Mouse (Mus musculus) MEL (cell line): ENCODE measurements around the gene Cic.

Experiments
- CTCF ChIP-seq, 3 experiments: IDR thresholded peaks in 2 of 3; conservative IDR thresholded peaks in 1 of 3; 2 replicates each; pipeline ENCODE4 v1.5.1; 2011 to 2012; ENCODE audit warnings: low read length in 3 of 3, low read depth in 2 of 3, mild to moderate bottlenecking in 2 of 3, improper control_type of control experiment in 1 of 3, inconsistent platforms in 1 of 3, mixed read lengths in 1 of 3, moderate library complexity in 1 of 3; ENCODE audit not compliant: control insufficient read depth in 1 of 3, insufficient read depth in 1 of 3, poor library complexity in 1 of 3, severe bottlenecking in 1 of 3
- E2F4 ChIP-seq: IDR thresholded peaks from 2 replicates; pipeline ENCODE4 v1.6.1; 2011; ENCODE audit warnings: low read depth, low read length, improper control_type of control experiment, borderline replicate concordance
- GATA1 ChIP-seq: IDR thresholded peaks from 2 replicates; pipeline ENCODE4 v1.6.1; 2011; ENCODE audit warnings: low read depth, low read length, improper control_type of control experiment
- HCFC1 ChIP-seq: IDR thresholded peaks from 2 replicates; pipeline ENCODE4 v1.6.1; 2012; ENCODE audit warnings: low read depth, mild to moderate bottlenecking, inconsistent platforms, low read length, improper control_type of control experiment, moderate library complexity
- MAFK ChIP-seq: IDR thresholded peaks from 2 replicates; pipeline ENCODE4 v1.6.1; 2011; ENCODE audit warnings: low read depth, mild to moderate bottlenecking, low read length, improper control_type of control experiment, borderline replicate concordance
- MAX ChIP-seq: IDR thresholded peaks from 2 replicates; pipeline ENCODE4 v1.6.1; 2011; ENCODE audit warnings: low read length, improper control_type of control experiment
- POLR2A ChIP-seq, 2 experiments: IDR thresholded peaks; 2 replicates each; pipeline ENCODE4 v1.6.1; 2011 to 2012; ENCODE audit warnings: low read length in 2 of 2, mild to moderate bottlenecking in 2 of 2, control low read depth in 1 of 2, improper control_type of control experiment in 1 of 2, low read depth in 1 of 2, moderate library complexity in 1 of 2; ENCODE audit not compliant: control insufficient read depth in 1 of 2, insufficient read depth in 1 of 2, poor library complexity in 1 of 2
- RAD21 ChIP-seq: IDR thresholded peaks from 2 replicates; pipeline ENCODE4 v1.6.1; 2011; ENCODE audit warnings: mild to moderate bottlenecking, low read depth, low read length, improper control_type of control experiment
- TBP ChIP-seq: IDR thresholded peaks from 2 replicates; pipeline ENCODE4 v1.8.0; 2011; ENCODE audit warnings: low read depth, low read length, improper control_type of control experiment
- UBTF ChIP-seq: IDR thresholded peaks from 2 replicates; pipeline ENCODE4 v1.6.1; 2012; ENCODE audit warnings: low read depth, mild to moderate bottlenecking, inconsistent platforms, low read length, improper control_type of control experiment, moderate library complexity, borderline replicate concordance; ENCODE audit not compliant: insufficient read depth
- ZNF384 ChIP-seq: IDR thresholded peaks from 2 replicates; pipeline ENCODE4 v1.6.1; 2012; ENCODE audit warnings: low read depth, mild to moderate bottlenecking, inconsistent platforms, low read length, improper control_type of control experiment

DNA sequence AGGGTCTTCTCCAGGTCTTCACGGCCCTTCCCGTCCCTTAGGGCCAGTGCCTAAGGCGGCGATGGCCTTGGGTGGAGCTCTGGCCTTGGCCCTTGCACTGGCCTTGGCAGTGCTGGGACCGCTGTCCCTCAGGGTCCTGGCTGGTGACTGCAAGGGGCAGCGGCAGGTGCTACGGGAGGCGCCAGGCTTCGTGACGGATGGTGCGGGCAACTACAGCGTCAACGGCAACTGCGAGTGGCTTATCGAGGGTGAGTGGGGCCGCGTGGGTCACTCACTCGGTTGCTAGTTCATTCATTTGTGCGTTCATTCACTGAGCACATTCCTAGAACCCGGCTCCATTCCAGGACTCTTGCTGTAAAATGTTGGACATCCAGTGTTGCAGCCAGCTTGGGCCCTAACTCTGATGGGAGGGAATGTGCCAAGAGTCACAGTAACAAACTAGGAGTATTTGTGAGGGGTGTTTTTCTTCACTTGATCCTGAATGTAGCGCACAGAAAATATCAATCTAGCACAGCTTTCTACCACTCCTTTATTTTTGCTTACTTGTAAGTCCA lies 50.0 kb downstream of the Cic start:
- TF ChIP-seq RAD21: no peak
- no peak for TF ChIP-seq POLR2A (IDR thresholded peaks at IDR 0.05; ENCODE audit: control insufficient read depth in 1 of 2, insufficient read depth in 1 of 2, low read depth in 1 of 2, low read length in 2 of 2, poor library complexity in 1 of 2)
- TF ChIP-seq E2F4: no peak
- no peak for TF ChIP-seq HCFC1
- no peak for TF ChIP-seq MAFK
- TF ChIP-seq UBTF: no peak
- peak; percentile 38; the same call in 1 of the 2 replicates for TF ChIP-seq MAX
- no peak for TF ChIP-seq CTCF (IDR thresholded peaks at IDR 0.05 in 2 of 3, conservative IDR thresholded peaks at IDR 0.05 in 1 of 3; ENCODE audit: control insufficient read depth in 1 of 3, insufficient read depth in 1 of 3, low read depth in 2 of 3, low read length in 3 of 3, poor library complexity in 1 of 3, severe bottlenecking in 1 of 3)
- TF ChIP-seq TBP: 0 out of 2 replicates have a peak, but pooled peaks have one; percentile 12
- no peak for TF ChIP-seq ZNF384
- TF ChIP-seq GATA1: no peak
